Mouse (Mus musculus) thymus, adult 2 months (tissue): Measurements from ENCODE around the gene Aig1. TPM values are rescaled to one million over a fixed set of nuclear protein-coding genes. Genes with fewer than 3 reads are reported as not detected.

Experiments
- DNase-seq: peaks from one replicate; pipeline ENCODE4 v3.0.0; 2021
- H3K27ac ChIP-seq: fragments of 200-500 bp; 2 replicates; pipeline ENCODE4 v1.5.1; 2012; ENCODE audit warnings: low read length, control low read depth; ENCODE audit not compliant: control insufficient read depth, insufficient read depth
- H3K27me3 ChIP-seq: fragments of 200-500 bp; 2 replicates; pipeline ENCODE4 v1.6.1; 2012; ENCODE audit warnings: mild to moderate bottlenecking, low read length, moderate library complexity, mixed read lengths; ENCODE audit not compliant: control insufficient read depth, insufficient read depth
- H3K36me3 ChIP-seq: fragments of 200-500 bp; 2 replicates; pipeline ENCODE4 v1.6.1; 2012; ENCODE audit warnings: mild to moderate bottlenecking, low read length, moderate library complexity; ENCODE audit not compliant: control insufficient read depth, insufficient read depth
- H3K4me1 ChIP-seq: fragments of 200-500 bp; replicated peaks from 2 replicates; pipeline ENCODE4 v1.6.1; 2012; ENCODE audit warnings: low read length; ENCODE audit not compliant: control insufficient read depth, insufficient read depth
- H3K4me3 ChIP-seq: fragments of 200-500 bp; 2 replicates; pipeline ENCODE4 v1.5.1; 2012; ENCODE audit warnings: mild to moderate bottlenecking, low read length, control low read depth, moderate library complexity; ENCODE audit not compliant: control insufficient read depth, insufficient read depth
- CTCF ChIP-seq: fragments of 200-500 bp; IDR thresholded peaks from 2 replicates; pipeline ENCODE4 v1.5.1; 2012; ENCODE audit warnings: mild to moderate bottlenecking, control low read depth, low read length, moderate library complexity, borderline replicate concordance; ENCODE audit not compliant: control insufficient read depth, poor library complexity, insufficient read depth; ENCODE audit errors: extremely low read depth
- POLR2A ChIP-seq: fragments of 200-500 bp; IDR thresholded peaks from 2 replicates; pipeline ENCODE4 v1.6.1; 2012; ENCODE audit warnings: mild to moderate bottlenecking, low read length, control low read depth, moderate library complexity; ENCODE audit not compliant: control insufficient read depth, poor library complexity, insufficient read depth; ENCODE audit errors: extremely low read depth
- WGBS: fragments of 180-500 bp; shearing (Covaris S2); methylation state at CpG from one replicate; pipeline ENCODE4 v1.1.7; 2018; 5-methylcytosine and 5-hydroxymethylcytosine counted together
- polyA plus RNA-seq: library from polyadenylated mRNA; depleted of rRNA; stranded (reverse); fragments of >200 nt; gene quantifications from 2 replicates; pipeline ENCODE4 v1.2.3, GENCODE M21; 2012

Aig1 gene
- polyA plus RNA-seq, 1 experiment = 26.5 TPM

GRCm38 (mm10) chr10:13714199-13714919, 154.4 kb downstream of the Aig1 start:
- WGBS = 69% methylated on average over 9 of the region's 9 CpGs
- Histone ChIP-seq H3K4me1 (no peaks in the 10 kb centered on the region), H3K27ac (no peak overlapping the region), H3K27me3 (no peaks in the 10 kb centered on the region), H3K36me3 (no peaks in the 10 kb centered on the region), H3K4me3 (no peak overlapping the region)
- DNase-seq = no peak
- TF ChIP-seq CTCF = no peak
- TF ChIP-seq POLR2A = no peak

GRCm38 (mm10) chr10:13713711-13714110, 155.1 kb downstream of the Aig1 start:
- TF ChIP-seq POLR2A (no peak), CTCF (no peak)
- H3K36me3 ChIP-seq = no peaks in the 10 kb centered on the region
- H3K4me1 ChIP-seq = no peaks in the 10 kb centered on the region
- WGBS = 91% methylated on average over 5 of the region's 5 CpGs
- no peaks in the 10 kb centered on the region for H3K27me3 ChIP-seq
- no peak overlapping the region for H3K27ac ChIP-seq
- no peak for DNase-seq
- no peak overlapping the region for H3K4me3 ChIP-seq

- Histone ChIP-seq H3K4me3 (no peak overlapping the region), H3K36me3 (no peaks in the 10 kb centered on the region), H3K27me3 (no peaks in the 10 kb centered on the region), H3K27ac (no peak overlapping the region), H3K4me1 (no peaks in the 10 kb centered on the region)
- WGBS = 95% methylated on average over 2 of the region's 2 CpGs
- TF ChIP-seq CTCF (no peak), POLR2A (no peak)
- DNase-seq = no peak
Observed at GRCm38 (mm10) chr10:13713116-13713515, 155.7 kb downstream of the Aig1 start.

GRCm38 (mm10) chr10:13711281-13711829, 157.4 kb downstream of the Aig1 start:
- Histone ChIP-seq H3K27me3 (no peaks in the 10 kb centered on the region), H3K36me3 (no peaks in the 10 kb centered on the region), H3K27ac (no peak overlapping the region), H3K4me3 (no peak overlapping the region), H3K4me1 (no peaks in the 10 kb centered on the region)
- TF ChIP-seq POLR2A = no peak
- no peak for TF ChIP-seq CTCF
- 98% methylated on average over 8 of the region's 8 CpGs for WGBS
- no peak for DNase-seq

- no peak for DNase-seq
- TF ChIP-seq POLR2A = no peak
- no peak for TF ChIP-seq CTCF
- Histone ChIP-seq H3K27ac (no peak overlapping the region), H3K4me1 (no peaks in the 10 kb centered on the region), H3K27me3 (no peaks in the 10 kb centered on the region), H3K4me3 (no peak overlapping the region), H3K36me3 (no peaks in the 10 kb centered on the region)
- 94% methylated on average over 4 of the region's 4 CpGs for WGBS
Observed at GRCm38 (mm10) chr10:13705771-13706170, 163.0 kb downstream of the Aig1 start.

GRCm38 (mm10) chr10:13702688-13703087, 166.1 kb downstream of the Aig1 start:
- Histone ChIP-seq H3K27me3 (no peaks in the 10 kb centered on the region), H3K36me3 (no peaks in the 10 kb centered on the region), H3K4me3 (no peak overlapping the region), H3K27ac (no peak overlapping the region), H3K4me1 (no peaks in the 10 kb centered on the region)
- WGBS = 96% methylated on average over 6 of the region's 6 CpGs
- TF ChIP-seq POLR2A = no peak
- TF ChIP-seq CTCF = no peak
- DNase-seq = no peak

GRCm38 (mm10) chr10:13702043-13702442, 166.7 kb downstream of the Aig1 start:
- no peak overlapping the region for H3K27ac ChIP-seq
- WGBS = 73% methylated on average over 8 of the region's 8 CpGs
- no peak for DNase-seq
- H3K4me3 ChIP-seq = no peak overlapping the region
- TF ChIP-seq CTCF = no peak
- no peak for TF ChIP-seq POLR2A
- no peaks in the 10 kb centered on the region for H3K4me1 ChIP-seq
- H3K27me3 ChIP-seq = no peaks in the 10 kb centered on the region
- H3K36me3 ChIP-seq = no peaks in the 10 kb centered on the region
